Comparison of ENCODE assay signal across 26 mouse cellular contexts in the genomic region with DNA sequence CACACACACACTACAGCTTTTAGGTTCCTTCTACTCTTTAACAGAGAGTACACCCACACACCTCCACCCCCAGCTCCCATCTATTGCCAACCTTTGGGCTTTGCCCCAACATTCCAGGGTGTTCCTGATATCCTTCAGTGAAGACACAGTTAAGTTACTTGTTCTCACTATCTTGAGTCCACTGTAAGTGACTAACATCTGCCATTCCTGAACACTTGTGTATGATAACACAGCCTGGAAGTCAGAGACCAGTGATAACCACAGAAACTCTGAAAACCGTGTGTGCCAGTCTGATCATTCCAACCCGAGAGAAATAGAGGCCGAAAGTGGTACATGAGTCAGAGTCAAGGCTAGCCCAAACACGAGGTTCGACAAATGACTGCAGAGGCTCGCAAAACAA. TPM values are rescaled to one million over a fixed set of nuclear protein-coding genes. Genes with fewer than 3 reads are reported as not detected.
DNase-seq lines count a peak whose midpoint lies in the region; ATAC-seq and TF ChIP-seq lines count a peak whose summit lies in the region.
"Had no signal": no experiment of that assay in that cellular context is flagged by ENCODE, and none has a peak within 500 bp of the region (broad histone marks: within the 10 kb centered on the region; RNA-seq: fewer than 3 reads in every experiment).

No protein-coding gene starts in this region.

- peak overlapping the region; percentile 87 for H3K27ac ChIP-seq in heart, embryonic 13.5 days (replicated peaks)
- H3K27ac ChIP-seq in kidney, postnatal 0 days = 0 out of 2 replicates have a peak overlapping the region, but pooled peaks have one; percentile 19
- peak overlapping the region; percentile 0; the same call in 1 of the 2 replicates for H3K27ac ChIP-seq in intestine, embryonic 16.5 days (ENCODE audit: low read length)
- H3K27ac ChIP-seq: embryonic facial prominence, embryonic 12.5 days; gastrocnemius, adult 2 months; hindbrain, embryonic 13.5 days; liver, embryonic 12.5 days; stomach, embryonic 15.5 days had no signal

- H3K4me3 ChIP-seq in heart, embryonic 13.5 days = no peak overlapping the region
- no peak overlapping the region for H3K4me3 ChIP-seq in kidney, postnatal 0 days (replicated peaks; ENCODE audit: low read depth, low read length)
- H3K4me3 ChIP-seq in intestine, embryonic 16.5 days (ENCODE audit: low read length) = no peak overlapping the region
- H3K4me3 ChIP-seq: embryonic facial prominence, embryonic 12.5 days; gastrocnemius, adult 2 months; hindbrain, embryonic 13.5 days; liver, embryonic 12.5 days; stomach, embryonic 15.5 days had no signal

- no peak for ATAC-seq in heart, embryonic 13.5 days (ENCODE audit: extremely low read depth, insufficient number of reproducible peaks, low FRiP score, low TSS enrichment)
- no peak for ATAC-seq in kidney, postnatal 0 days (replicated peaks; ENCODE audit: low FRiP score, low read depth)
- ATAC-seq in intestine, embryonic 16.5 days = peak; percentile 53; the same call in 1 of the 2 replicates
- peak; percentile 39; the same call in 1 of the 2 replicates for ATAC-seq in megakaryocyte-erythroid progenitor cell, adult 5-6 weeks (replicated peaks; ENCODE audit: low FRiP score, low TSS enrichment, poor library complexity, severe bottlenecking)
- ATAC-seq: CD4-positive, CD25-positive, alpha-beta regulatory T cell, adult 4 months; forebrain, embryonic 14.5 days; liver, embryonic 12.5 days; liver, postnatal 0 days had no signal

- peaks cover 26% of the 10 kb centered on the region for H3K36me3 ChIP-seq in heart, embryonic 13.5 days
- H3K36me3 ChIP-seq in kidney, postnatal 0 days (ENCODE audit: insufficient read depth, low read length) = peaks cover 5% of the 10 kb centered on the region; the same call in 1 of the 2 replicates
- no peaks in the 10 kb centered on the region for H3K36me3 ChIP-seq in intestine, embryonic 16.5 days (ENCODE audit: control insufficient read depth, insufficient read depth, low read length)
- H3K36me3 ChIP-seq: embryonic facial prominence, embryonic 12.5 days; hindbrain, embryonic 13.5 days; liver, embryonic 12.5 days; stomach, embryonic 15.5 days had no signal

- no peaks in the 10 kb centered on the region for H3K9me3 ChIP-seq in heart, embryonic 13.5 days
- H3K9me3 ChIP-seq in kidney, postnatal 0 days (replicated peaks; ENCODE audit: low read length) = no peaks in the 10 kb centered on the region
- H3K9me3 ChIP-seq in intestine, embryonic 16.5 days (ENCODE audit: control insufficient read depth, low read length) = no peaks in the 10 kb centered on the region
- H3K9me3 ChIP-seq: embryonic facial prominence, embryonic 12.5 days; hindbrain, embryonic 13.5 days; liver, embryonic 12.5 days; stomach, embryonic 15.5 days had no signal

- H3K9ac ChIP-seq in heart, embryonic 13.5 days = no peak overlapping the region
- H3K9ac ChIP-seq in kidney, postnatal 0 days (ENCODE audit: low read depth, low read length) = no peak overlapping the region
- no peak overlapping the region for H3K9ac ChIP-seq in intestine, embryonic 16.5 days (ENCODE audit: low read depth, low read length)
- H3K9ac ChIP-seq: embryonic facial prominence, embryonic 12.5 days; hindbrain, embryonic 13.5 days; liver, embryonic 12.5 days; liver, postnatal 0 days; stomach, embryonic 15.5 days had no signal

- DNase-seq in heart, postnatal 10 days = no peak
- no peak for DNase-seq in kidney, postnatal 0 days (ENCODE audit: low spot score)
- DNase-seq in kidney, adult 8-10 months = no peak
- no peak for DNase-seq in gastrocnemius, adult 18-20 months (ENCODE audit: low spot score)
- DNase-seq: adrenal gland, postnatal 25 days; cerebellum, adult 11-12 months; cerebellum, adult 9-11 months; embryo, embryonic 11 days; gastrocnemius, adult 2 months; gastrocnemius, postnatal 36 days; kidney, adult 18-20 months; kidney, postnatal 4 days; layer of hippocampus, postnatal 36 days; left cerebral cortex, postnatal 4 days; liver, postnatal 0 days; midbrain, embryonic 14.5 days; thymus, postnatal 14 days had no signal

- intact Hi-C loops in heart, postnatal 10 days (cut with DNase I) = no loop called here

- no peaks in the 10 kb centered on the region for H3K27me3 ChIP-seq in heart, embryonic 13.5 days (replicated peaks)
- H3K27me3 ChIP-seq in kidney, postnatal 0 days (ENCODE audit: insufficient read depth, low read length) = no peaks in the 10 kb centered on the region
- H3K27me3 ChIP-seq in intestine, embryonic 16.5 days (replicated peaks; ENCODE audit: control insufficient read depth, insufficient read depth, low read length) = no peaks in the 10 kb centered on the region
- H3K27me3 ChIP-seq: embryonic facial prominence, embryonic 12.5 days; hindbrain, embryonic 13.5 days; liver, embryonic 12.5 days; stomach, embryonic 15.5 days had no signal

- WGBS in heart, embryonic 13.5 days = 22% methylated on average over 6 of the region's 6 CpGs
- WGBS in kidney, postnatal 0 days = 74% methylated on average over 6 of the region's 6 CpGs
- 63% methylated on average over 6 of the region's 6 CpGs for WGBS in intestine, embryonic 16.5 days

- peaks cover 97% of the 10 kb centered on the region for H3K4me1 ChIP-seq in heart, embryonic 13.5 days
- H3K4me1 ChIP-seq in kidney, postnatal 0 days (replicated peaks; ENCODE audit: insufficient read depth, low read length) = peaks cover 3% of the 10 kb centered on the region; the same call in 1 of the 2 replicates
- H3K4me1 ChIP-seq in intestine, embryonic 16.5 days (ENCODE audit: control insufficient read depth, insufficient read depth, low read length) = peaks cover 20% of the 10 kb centered on the region
- H3K4me1 ChIP-seq: hindbrain, embryonic 13.5 days; liver, embryonic 12.5 days had no signal

- TF ChIP-seq CTCF in kidney, postnatal 0 days (IDR thresholded peaks at IDR 0.05; ENCODE audit: low read depth) = no peak

- peak overlapping the region; percentile 36 for H3K4me2 ChIP-seq in heart, embryonic 13.5 days
- H3K4me2 ChIP-seq in kidney, postnatal 0 days (ENCODE audit: low read length) = no peak overlapping the region
- no peak overlapping the region for H3K4me2 ChIP-seq in intestine, embryonic 16.5 days (ENCODE audit: low read depth, low read length)
- H3K4me2 ChIP-seq: embryonic facial prominence, embryonic 12.5 days; hindbrain, embryonic 13.5 days; liver, embryonic 12.5 days; stomach, embryonic 15.5 days had no signal

RNA-seq across cellular contexts. Expression of a gene that starts 53.4 kb away (rescaled TPM):
- polyA plus RNA-seq in heart, embryonic 13.5 days (2015; fragmentation: Nextera tagmentation; extraction: Ambion mirVana) = 29.9 and 30.1 TPM in 2 replicates
- total RNA-seq in heart, postnatal 10 days (2021) = 10 to 100 TPM; 40.0 to 42.0 TPM
- 20.8 and 23.3 TPM in 2 replicates for polyA plus RNA-seq in kidney, postnatal 0 days (2015; fragmentation: Nextera tagmentation; extraction: Ambion mirVana)
- polyA plus RNA-seq in intestine, embryonic 16.5 days (2015; fragmentation: Nextera tagmentation; extraction: Ambion mirVana) = 13.4 and 13.9 TPM in 2 replicates
- total RNA-seq in megakaryocyte-erythroid progenitor cell, adult 5-6 weeks (2014; fragmentation: Nextera tagmentation) = 15.3 and 18.3 TPM in 2 replicates
- 3.4 and 7.3 TPM in 2 replicates for total RNA-seq in megakaryocyte-erythroid progenitor cell, adult 5-6 weeks (2017)
- 10 to 100 TPM; 11.9 to 13.2 TPM for total RNA-seq in gastrocnemius, adult 18-20 months (2021)

Comparison
In these comparisons a context has a peak if more than half of its experiments do, and no peak if none do; other contexts are left out.
1. ATAC-seq: peak in intestine, embryonic 16.5 days (single experiment) and megakaryocyte-erythroid progenitor cell, adult 5-6 weeks (single experiment); none in heart, embryonic 13.5 days (single experiment) and kidney, postnatal 0 days (single experiment).
2. H3K27ac ChIP-seq: peak in every context shown above with its lines; median percentile 87 in heart, embryonic 13.5 days; 19 in kidney, postnatal 0 days; 0 in intestine, embryonic 16.5 days.